Mouse (Mus musculus): Measurements from ENCODE around the gene Utp6. TPM values are rescaled to one million over a fixed set of nuclear protein-coding genes. Genes with fewer than 3 reads are reported as not detected.

Utp6 gene
- polyA plus RNA-seq, 1 experiment from 2014 or later: 80.1 TPM

DNA sequence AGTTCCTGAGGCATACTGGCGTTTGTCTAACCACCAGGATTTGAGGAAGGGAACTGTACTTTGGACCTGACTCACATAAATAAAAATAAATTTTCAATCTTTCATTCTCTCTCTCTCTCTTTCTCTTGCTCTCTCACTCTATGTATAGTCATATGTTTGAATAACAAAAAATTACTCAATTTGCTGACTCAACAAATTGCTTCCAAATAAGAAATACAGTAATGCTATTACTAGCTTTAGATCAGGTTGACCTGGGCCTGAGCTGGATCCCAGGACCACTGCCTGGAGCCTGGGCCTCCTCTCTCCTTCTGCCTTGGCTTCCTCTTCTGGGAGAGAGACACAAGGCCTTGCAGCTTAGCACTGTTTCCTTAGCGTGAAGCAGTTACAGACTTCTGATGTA is 71.4 kb downstream of the Utp6 start:
- H3K9me3 ChIP-seq: no peaks in the 10 kb centered on the region
- H3K27me3 ChIP-seq (ENCODE audit: poor library complexity, severe bottlenecking): no peaks in the 10 kb centered on the region
- H3K27ac ChIP-seq: no peak overlapping the region
- no peak for DNase-seq (ENCODE audit: extremely low spot score, low spot score)
- no peaks in the 10 kb centered on the region for H3K36me3 ChIP-seq (replicated peaks)
- H3K4me1 ChIP-seq: no peaks in the 10 kb centered on the region
- 88% methylated on average over 2 of the region's 2 CpGs for whole genome bisulfite sequencing
- no peak overlapping the region for H3K4me3 ChIP-seq

DNA sequence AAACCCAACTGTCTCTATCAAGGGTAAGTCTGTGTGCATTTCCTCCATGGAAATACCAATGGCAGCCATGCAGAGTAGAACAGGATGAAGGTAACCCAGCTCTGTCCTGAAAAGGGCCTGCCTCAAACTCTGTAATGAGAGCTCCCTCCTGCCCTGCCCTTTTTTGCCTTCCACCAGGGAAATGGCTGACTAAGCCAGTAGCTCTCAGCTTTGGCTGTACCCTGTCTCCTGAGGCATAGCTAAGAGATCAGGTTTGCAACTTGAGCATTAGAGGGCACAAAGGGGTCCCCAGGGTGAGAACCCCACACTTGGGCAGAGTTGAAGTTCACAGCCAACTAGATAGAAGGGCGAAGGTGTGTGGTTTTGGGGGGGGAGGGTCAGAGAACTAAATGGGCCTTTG is 75.2 kb downstream of the Utp6 start:
- Histone ChIP-seq H3K9me3 (no peaks in the 10 kb centered on the region), H3K27ac (no peak overlapping the region), H3K36me3 (replicated peaks) (no peaks in the 10 kb centered on the region), H3K4me3 (no peak overlapping the region), H3K27me3 (ENCODE audit: poor library complexity, severe bottlenecking) (no peaks in the 10 kb centered on the region), H3K4me1 (no peaks in the 10 kb centered on the region)
- DNase-seq (ENCODE audit: extremely low spot score, low spot score): no peak
- 82% methylated on average over 1 of the region's 1 CpGs for WGBS

DNA sequence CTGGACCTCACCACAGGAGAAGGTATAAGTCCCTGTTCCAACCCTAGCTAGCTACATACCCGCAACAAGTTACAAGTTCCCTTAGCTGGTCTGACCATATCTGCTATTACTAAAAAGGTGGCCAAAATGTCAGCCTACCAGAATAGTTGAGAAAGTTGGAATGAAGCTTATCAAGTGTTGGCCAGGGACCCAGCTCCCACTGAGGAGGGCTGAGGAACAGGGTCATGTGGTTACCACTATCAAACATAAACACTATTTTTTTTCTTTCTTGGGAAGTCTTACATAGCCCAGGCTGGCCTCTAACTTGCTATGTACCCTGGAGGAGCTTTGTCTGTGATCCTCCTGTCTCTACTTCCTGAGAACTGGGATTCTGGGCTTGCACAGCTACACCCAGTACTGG is 75.8 kb downstream of the Utp6 start:
- Histone ChIP-seq H3K27me3 (ENCODE audit: poor library complexity, severe bottlenecking) (no peaks in the 10 kb centered on the region), H3K9me3 (no peaks in the 10 kb centered on the region), H3K36me3 (replicated peaks) (no peaks in the 10 kb centered on the region), H3K4me3 (no peak overlapping the region), H3K4me1 (no peaks in the 10 kb centered on the region), H3K27ac (no peak overlapping the region)
- DNase-seq (ENCODE audit: extremely low spot score, low spot score): no peak
- 100% methylated on average over 1 of the region's 1 CpGs for WGBS

DNA sequence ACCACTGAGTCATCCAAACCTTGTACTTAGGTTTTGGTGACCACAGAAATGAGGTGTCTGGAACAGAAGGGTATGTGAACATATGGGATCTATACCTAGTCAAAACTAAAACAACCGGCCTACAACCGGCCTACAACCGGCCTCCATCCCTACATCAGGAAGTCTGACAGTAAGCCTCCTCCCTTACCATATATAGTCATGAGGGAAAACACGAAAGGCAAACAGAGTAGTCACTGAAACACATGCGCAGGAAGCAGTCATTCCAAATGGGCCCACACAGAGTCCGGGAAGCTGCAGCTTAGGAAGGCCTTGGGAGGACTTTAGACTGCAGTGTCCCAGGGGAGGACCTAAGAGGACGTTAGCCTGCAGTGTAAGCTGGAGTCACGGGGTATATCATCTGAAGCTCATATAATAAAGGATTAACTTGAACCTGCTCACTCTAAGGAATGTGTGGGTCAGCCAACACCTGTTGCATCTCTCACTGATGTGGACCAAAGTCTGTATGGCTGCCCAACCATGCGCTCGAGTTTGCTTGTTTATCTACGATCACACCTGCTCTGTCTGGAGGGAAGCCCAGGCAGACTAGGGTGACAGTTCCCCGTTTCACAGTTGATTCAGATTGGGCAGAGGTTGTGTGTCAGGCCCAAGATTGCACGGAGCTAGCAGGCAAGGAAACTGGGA is 76.3 kb downstream of the Utp6 start:
- 90% methylated on average over 13 of the region's 13 CpGs for WGBS
- H3K27ac ChIP-seq: no peak overlapping the region
- DNase-seq (ENCODE audit: extremely low spot score, low spot score): no peak
- H3K36me3 ChIP-seq (replicated peaks): no peaks in the 10 kb centered on the region
- no peaks in the 10 kb centered on the region for H3K27me3 ChIP-seq (ENCODE audit: poor library complexity, severe bottlenecking)
- H3K4me3 ChIP-seq: no peak overlapping the region
- no peaks in the 10 kb centered on the region for H3K4me1 ChIP-seq
- no peaks in the 10 kb centered on the region for H3K9me3 ChIP-seq

DNA sequence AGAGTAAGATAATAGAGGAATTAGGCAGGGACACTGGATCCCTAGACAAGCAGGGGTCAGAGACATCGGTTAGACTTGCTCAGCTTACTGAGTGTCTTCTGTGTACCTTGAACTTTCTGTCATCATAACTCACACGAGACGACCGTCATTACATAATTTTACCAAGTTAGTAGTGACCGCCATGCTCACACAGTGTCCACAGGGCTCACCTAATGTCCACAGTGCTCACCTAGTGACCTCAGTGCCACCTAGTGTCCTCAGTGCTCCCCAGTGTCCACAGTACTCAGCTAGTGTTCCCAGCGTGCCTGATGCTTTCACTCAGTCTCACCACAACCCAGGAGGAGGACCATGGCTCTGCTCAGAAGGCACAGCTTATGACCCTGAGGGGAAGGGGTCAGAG is 77.4 kb downstream of the Utp6 start:
- WGBS: 90% methylated on average over 6 of the region's 6 CpGs
- DNase-seq (ENCODE audit: extremely low spot score, low spot score): no peak
- Histone ChIP-seq H3K27me3 (ENCODE audit: poor library complexity, severe bottlenecking) (no peaks in the 10 kb centered on the region), H3K36me3 (replicated peaks) (no peaks in the 10 kb centered on the region), H3K4me1 (no peaks in the 10 kb centered on the region), H3K27ac (no peak overlapping the region), H3K9me3 (no peaks in the 10 kb centered on the region), H3K4me3 (no peak overlapping the region)

Other genes starting within 250 kb of the Utp6 start
- 23.1 and 23.7 TPM in 2 replicates for gene Suz12, start 30.7 kb upstream of the Utp6 start, polyA plus RNA-seq (2016; fragmentation: Nextera tagmentation; extraction: Ambion mirVana)
- gene Crlf3, start 118.6 kb upstream of the Utp6 start, polyA plus RNA-seq (2016; fragmentation: Nextera tagmentation; extraction: Ambion mirVana): 40.6 and 45.7 TPM in 2 replicates
- gene Atad5, start 127.0 kb upstream of the Utp6 start, polyA plus RNA-seq (2016; fragmentation: Nextera tagmentation; extraction: Ambion mirVana): 20.3 and 20.7 TPM in 2 replicates
- gene Tefm, start 179.8 kb upstream of the Utp6 start, polyA plus RNA-seq (2016; fragmentation: Nextera tagmentation; extraction: Ambion mirVana): 33.9 and 38.2 TPM in 2 replicates
- 0.73 and 0.77 TPM in 2 replicates for gene Adap2, start 191.7 kb upstream of the Utp6 start, polyA plus RNA-seq (2016; fragmentation: Nextera tagmentation; extraction: Ambion mirVana)
- 4.0 and 4.5 TPM in 2 replicates for gene Rnf135, start 221.5 kb upstream of the Utp6 start, polyA plus RNA-seq (2016; fragmentation: Nextera tagmentation; extraction: Ambion mirVana)
- 50.4 and 53.3 TPM in 2 replicates for gene Rhot1, start 246.6 kb upstream of the Utp6 start, polyA plus RNA-seq (2016; fragmentation: Nextera tagmentation; extraction: Ambion mirVana)